ENCODE assay signal across 23 mouse cellular contexts in the genomic region with DNA sequence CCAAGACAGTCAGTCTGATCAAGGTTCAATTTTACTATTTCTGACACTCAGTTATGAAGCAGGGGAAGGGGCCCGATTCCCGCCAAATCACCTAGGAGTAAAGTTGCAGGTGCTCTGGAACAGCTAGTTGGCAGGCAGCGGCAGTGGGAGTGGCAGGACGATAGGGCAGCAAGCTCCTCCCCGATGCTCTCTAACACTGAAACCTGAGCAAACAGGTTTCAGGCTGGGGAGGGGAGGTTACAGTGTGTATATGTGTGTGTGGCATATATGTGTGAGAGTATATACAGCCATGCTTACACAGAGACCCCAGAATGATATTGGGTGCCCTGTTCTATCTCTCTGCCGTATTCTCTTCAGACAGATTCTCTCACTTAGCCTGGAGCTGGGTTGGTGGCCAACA. TPM values are rescaled to one million over a fixed set of nuclear protein-coding genes. Genes with fewer than 3 reads are reported as not detected.
A peak's percentile ranks its signal among the peaks of the same experiment; 100 is the strongest.
DNase-seq lines count a peak whose midpoint lies in the region; ATAC-seq and TF ChIP-seq lines count a peak whose summit lies in the region.
"Not testable (repeated sequence)": the region's sequence is repeated elsewhere in the genome, so short reads cannot be mapped to it uniquely, and the experiment has no call there.
"Had no signal": no experiment of that assay in that cellular context is flagged by ENCODE, and none has a peak within 500 bp of the region (broad histone marks: within the 10 kb centered on the region; RNA-seq: fewer than 3 reads in every experiment).

No protein-coding gene starts in this region.

- not testable (repeated sequence) for TF ChIP-seq POLR2A in kidney, adult 2 months (IDR thresholded peaks at IDR 0.05; ENCODE audit: low read depth, low read length); liver, adult 2 months (IDR thresholded peaks at IDR 0.05; ENCODE audit: extremely low read depth, insufficient read depth, low read length)

- not testable (repeated sequence) for H3K27me3 ChIP-seq in intestine, embryonic 15.5 days (replicated peaks); intestine, embryonic 16.5 days (replicated peaks; ENCODE audit: control insufficient read depth, insufficient read depth, low read length); kidney, adult 2 months (replicated peaks; ENCODE audit: control insufficient read depth, insufficient read depth, low read length); liver, adult 2 months (ENCODE audit: control insufficient read depth, insufficient read depth, low read length)

- H3K4me2 ChIP-seq in intestine, embryonic 15.5 days (replicated peaks); intestine, embryonic 16.5 days (ENCODE audit: low read depth, low read length): not testable (repeated sequence)

- DNase-seq in kidney, adult 18-20 months = peak; percentile 9
- peak; percentile 19 for DNase-seq in kidney, adult 2 months
- DNase-seq in kidney, adult 9 months = peak; percentile 14
- DNase-seq in liver, adult 2 months (ENCODE audit: extremely low read depth, low read depth, low spot score) = peak; percentile 65

- not testable (repeated sequence) for H3K79me2 ChIP-seq in liver, adult 2 months (ENCODE audit: control insufficient read depth, insufficient read depth, low read length)

- H3K36me3 ChIP-seq in intestine, embryonic 15.5 days; intestine, embryonic 16.5 days (ENCODE audit: control insufficient read depth, insufficient read depth, low read length); kidney, adult 2 months (ENCODE audit: control insufficient read depth, insufficient read depth, low read length); liver, adult 2 months (ENCODE audit: control insufficient read depth, insufficient read depth, low read length): not testable (repeated sequence)

- not testable (repeated sequence) for H3K4me3 ChIP-seq in intestine, embryonic 15.5 days (replicated peaks); intestine, embryonic 16.5 days (ENCODE audit: low read length); kidney, adult 2 months (ENCODE audit: insufficient read depth, low read depth, low read length); liver, adult 2 months (ENCODE audit: insufficient read depth, low read depth, low read length)

- peak; percentile 77 for ATAC-seq in intestine, embryonic 15.5 days
- peak; percentile 67 for ATAC-seq in intestine, embryonic 16.5 days

- WGBS in intestine, embryonic 15.5 days = 68% methylated on average over 6 of the region's 6 CpGs
- WGBS in intestine, embryonic 16.5 days = 59% methylated on average over 6 of the region's 6 CpGs
- 75% methylated on average over 6 of the region's 6 CpGs for WGBS in kidney, adult 2 months
- WGBS in liver, adult 2 months = 31% methylated on average over 6 of the region's 6 CpGs

- H3K9ac ChIP-seq in intestine, embryonic 15.5 days; intestine, embryonic 16.5 days (ENCODE audit: low read depth, low read length); liver, adult 2 months (ENCODE audit: low read depth, low read length): not testable (repeated sequence)

- H3K27ac ChIP-seq in intestine, embryonic 15.5 days; intestine, embryonic 16.5 days (ENCODE audit: low read length); kidney, adult 2 months (ENCODE audit: insufficient read depth, low read depth, low read length): not testable (repeated sequence)
- 0 out of 2 replicates have a peak overlapping the region, but pooled peaks have one; percentile 18 for H3K27ac ChIP-seq in liver, adult 2 months (replicated peaks; ENCODE audit: insufficient read depth, low read depth, low read length)

- not testable (repeated sequence) for H3K9me3 ChIP-seq in intestine, embryonic 15.5 days; intestine, embryonic 16.5 days (ENCODE audit: control insufficient read depth, low read length)

- not testable (repeated sequence) for TF ChIP-seq CTCF in kidney, adult 2 months (conservative IDR thresholded peaks at IDR 0.05; ENCODE audit: insufficient read depth, insufficient read length, low read depth, low read length); liver, adult 2 months (IDR thresholded peaks at IDR 0.05; ENCODE audit: low read depth, low read length)

- not testable (repeated sequence) for H3K4me1 ChIP-seq in intestine, embryonic 15.5 days (replicated peaks); intestine, embryonic 16.5 days (ENCODE audit: control insufficient read depth, insufficient read depth, low read length); kidney, adult 2 months (ENCODE audit: control insufficient read depth, insufficient read depth, low read length); liver, adult 2 months (ENCODE audit: control insufficient read depth, insufficient read depth, low read length)

RNA-seq across cellular contexts. Expression of a gene that starts 32.2 kb away (rescaled TPM):
- 29.4 and 35.1 TPM in 2 replicates for polyA plus RNA-seq in intestine, embryonic 15.5 days (2015; fragmentation: Nextera tagmentation; extraction: Ambion mirVana)
- 30.1 and 33.5 TPM in 2 replicates for polyA plus RNA-seq in intestine, embryonic 16.5 days (2015; fragmentation: Nextera tagmentation; extraction: Ambion mirVana)
- 74.9 and 75.0 TPM in 2 replicates for polyA plus RNA-seq in kidney, adult 2 months (2012; rRNA removed)
- total RNA-seq in liver, adult 2 months (2014; rRNA removed) = 19.1 and 21.1 TPM in 2 replicates
- polyA plus RNA-seq in liver, adult 2 months (2012; rRNA removed) = 6.3 and 7.4 TPM in 2 replicates

RNA-seq across cellular contexts. Expression of a gene that starts 48.0 kb away (rescaled TPM):
- polyA plus RNA-seq in intestine, embryonic 15.5 days (2015; fragmentation: Nextera tagmentation; extraction: Ambion mirVana) = not detected in 2 replicates
- not detected in 2 replicates for polyA plus RNA-seq in intestine, embryonic 16.5 days (2015; fragmentation: Nextera tagmentation; extraction: Ambion mirVana)
- not detected in 2 replicates for polyA plus RNA-seq in kidney, adult 2 months (2012; rRNA removed)
- not detected in 2 replicates for total RNA-seq in liver, adult 2 months (2014; rRNA removed)
- 0.01 TPM in 1 of 2 replicates, not detected in the other for polyA plus RNA-seq in liver, adult 2 months (2012; rRNA removed)
- total RNA-seq: adrenal gland, adult 18-20 months; adrenal gland, adult 2 months; adrenal gland, adult 8-10 months; adrenal gland, postnatal 10 days; adrenal gland, postnatal 14 days; adrenal gland, postnatal 25 days; adrenal gland, postnatal 36 days; adrenal gland, postnatal 4 days; CH12.LX; ES-E14; MEL had no signal
- polyA plus RNA-seq: activated CD4-positive, CD25-positive, alpha-beta regulatory T cell, adult 4 months; adrenal gland, adult 2 months; brain, embryonic 14.5 days; C2C12; G1E; Patski had no signal

RNA-seq across cellular contexts. Expression of a gene that starts 53.9 kb away (rescaled TPM):
- polyA plus RNA-seq in intestine, embryonic 15.5 days (2015; fragmentation: Nextera tagmentation; extraction: Ambion mirVana) = not detected in 2 replicates
- polyA plus RNA-seq in intestine, embryonic 16.5 days (2015; fragmentation: Nextera tagmentation; extraction: Ambion mirVana) = not detected in 2 replicates
- 0.04 and 0.08 TPM in 2 replicates for polyA plus RNA-seq in kidney, adult 2 months (2012; rRNA removed)
- 11.2 and 15.2 TPM in 2 replicates for total RNA-seq in liver, adult 2 months (2014; rRNA removed)
- 5.3 and 5.8 TPM in 2 replicates for polyA plus RNA-seq in liver, adult 2 months (2012; rRNA removed)
- total RNA-seq: adrenal gland, adult 18-20 months; adrenal gland, adult 2 months; adrenal gland, adult 8-10 months; adrenal gland, postnatal 25 days; adrenal gland, postnatal 36 days; CH12.LX; ES-E14; MEL had no signal
- polyA plus RNA-seq: activated CD4-positive, CD25-positive, alpha-beta regulatory T cell, adult 4 months; adrenal gland, adult 2 months; brain, embryonic 14.5 days; C2C12; CD4-positive, CD25-positive, alpha-beta regulatory T cell, adult 4 months; G1E; Patski had no signal

Comparison
In these comparisons a context has a peak if more than half of its experiments do, and no peak if none do; other contexts are left out.
1. DNase-seq: peak in every context shown above with its lines; median percentile 65 in liver, adult 2 months; 19 in kidney, adult 2 months; 14 in kidney, adult 9 months; 9 in kidney, adult 18-20 months.